Mouse (Mus musculus): ENCODE results near the gene Uchl1. TPM values are rescaled to one million over a fixed set of nuclear protein-coding genes. Genes with fewer than 3 reads are reported as not detected.

The Uchl1 gene
- polyA plus RNA-seq, 2 experiments, result 1.1 to 1.5 TPM

GRCm38 (mm10) chr5:66715498-66715931 is 39.6 kb downstream of the Uchl1 start:
- Histone ChIP-seq H3K4me3 (ENCODE audit: insufficient read depth in 1 of 2, low read depth in 2 of 2, low read length in 2 of 2) (no peak overlapping the region), H3K9me3 (ENCODE audit: control insufficient read depth, low read length) (no peaks in the 10 kb centered on the region), H3K36me3 (replicated peaks; ENCODE audit: control insufficient read depth, insufficient read depth, low read depth) (no peaks in the 10 kb centered on the region), H3K4me2 (ENCODE audit: low read depth) (no peak overlapping the region), H3K4me1 (replicated peaks; ENCODE audit: control insufficient read depth in 2 of 2, insufficient read depth in 2 of 2, low read length in 1 of 2) (no peaks in the 10 kb centered on the region), H3K9ac (replicated peaks) (no peak overlapping the region), H3K27me3 (ENCODE audit: control insufficient read depth, insufficient read depth, low read length) (no peaks in the 10 kb centered on the region), H3K27ac (no peak overlapping the region)
- TF ChIP-seq EP300 (IDR thresholded peaks at IDR 0.05; ENCODE audit: low read depth), result no peak
- TF ChIP-seq CTCF (IDR thresholded peaks at IDR 0.05; ENCODE audit: low read depth), result no peak
- ATAC-seq (ENCODE audit: insufficient read depth) (no peak), DNase-seq (ENCODE audit: low read depth in 3 of 3, low spot score in 3 of 3) (no peak)
- WGBS (ENCODE audit: insufficient replicate concordance), result 24% methylated on average over 4 of the region's 4 CpGs

DNA sequence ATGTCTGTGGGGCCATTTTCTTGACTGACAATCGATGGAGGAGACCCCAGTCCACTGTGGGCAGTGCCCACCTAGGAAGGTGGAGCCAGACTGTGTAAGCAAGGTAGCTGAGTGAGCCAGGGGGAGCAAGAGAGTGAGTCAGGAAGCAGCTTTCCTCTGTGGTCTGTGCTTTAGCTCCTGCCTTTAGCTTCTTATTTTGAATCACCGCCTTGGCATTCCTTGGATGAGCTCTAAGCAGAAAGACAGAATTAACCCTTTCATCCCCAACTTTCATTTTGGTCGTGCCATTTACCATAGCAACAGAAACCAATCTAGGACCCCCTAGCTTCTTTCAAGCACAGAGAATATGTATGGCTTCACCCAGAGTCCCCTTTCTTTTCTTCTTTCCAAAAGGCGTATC is 42.0 kb downstream of the Uchl1 start:
- TF ChIP-seq CTCF (IDR thresholded peaks at IDR 0.05; ENCODE audit: low read depth), result no peak
- TF ChIP-seq EP300 (IDR thresholded peaks at IDR 0.05; ENCODE audit: low read depth), result no peak
- no peak for ATAC-seq (ENCODE audit: insufficient read depth)
- 41% methylated on average over 4 of the region's 4 CpGs for WGBS (ENCODE audit: insufficient replicate concordance)
- no peaks in the 10 kb centered on the region for H3K27me3 ChIP-seq (ENCODE audit: control insufficient read depth, insufficient read depth, low read length)
- no peak overlapping the region for H3K4me2 ChIP-seq (ENCODE audit: low read depth)
- H3K9ac ChIP-seq (replicated peaks), result no peak overlapping the region
- no peaks in the 10 kb centered on the region for H3K36me3 ChIP-seq (replicated peaks; ENCODE audit: control insufficient read depth, insufficient read depth, low read depth)
- no peak overlapping the region for H3K27ac ChIP-seq
- no peaks in the 10 kb centered on the region for H3K4me1 ChIP-seq (replicated peaks; ENCODE audit: control insufficient read depth in 2 of 2, insufficient read depth in 2 of 2, low read length in 1 of 2)
- H3K4me3 ChIP-seq (ENCODE audit: insufficient read depth in 1 of 2, low read depth in 2 of 2, low read length in 2 of 2), result no peak overlapping the region
- no peaks in the 10 kb centered on the region for H3K9me3 ChIP-seq (ENCODE audit: control insufficient read depth, low read length)
- no peak for DNase-seq (ENCODE audit: low read depth in 3 of 3, low spot score in 3 of 3)

- H3K4me3 ChIP-seq (ENCODE audit: insufficient read depth in 1 of 2, low read depth in 2 of 2, low read length in 2 of 2), result no peak overlapping the region
- no peak overlapping the region for H3K4me2 ChIP-seq (ENCODE audit: low read depth)
- no peaks in the 10 kb centered on the region for H3K4me1 ChIP-seq (replicated peaks; ENCODE audit: control insufficient read depth in 2 of 2, insufficient read depth in 2 of 2, low read length in 1 of 2)
- DNase-seq (ENCODE audit: low read depth in 3 of 3, low spot score in 3 of 3) (no peak), ATAC-seq (ENCODE audit: insufficient read depth) (no peak)
- TF ChIP-seq CTCF (IDR thresholded peaks at IDR 0.05; ENCODE audit: low read depth) (no peak), EP300 (IDR thresholded peaks at IDR 0.05; ENCODE audit: low read depth) (no peak)
- no peaks in the 10 kb centered on the region for H3K36me3 ChIP-seq (replicated peaks; ENCODE audit: control insufficient read depth, insufficient read depth, low read depth)
- no peak overlapping the region for H3K27ac ChIP-seq
- 44% methylated on average over 3 of the region's 3 CpGs for WGBS (ENCODE audit: insufficient replicate concordance)
- H3K9ac ChIP-seq (replicated peaks), result no peak overlapping the region
- H3K27me3 ChIP-seq (ENCODE audit: control insufficient read depth, insufficient read depth, low read length), result no peaks in the 10 kb centered on the region
- H3K9me3 ChIP-seq (ENCODE audit: control insufficient read depth, low read length), result no peaks in the 10 kb centered on the region
Measured at GRCm38 (mm10) chr5:66718413-66718812, 42.5 kb downstream of the Uchl1 start.

DNA sequence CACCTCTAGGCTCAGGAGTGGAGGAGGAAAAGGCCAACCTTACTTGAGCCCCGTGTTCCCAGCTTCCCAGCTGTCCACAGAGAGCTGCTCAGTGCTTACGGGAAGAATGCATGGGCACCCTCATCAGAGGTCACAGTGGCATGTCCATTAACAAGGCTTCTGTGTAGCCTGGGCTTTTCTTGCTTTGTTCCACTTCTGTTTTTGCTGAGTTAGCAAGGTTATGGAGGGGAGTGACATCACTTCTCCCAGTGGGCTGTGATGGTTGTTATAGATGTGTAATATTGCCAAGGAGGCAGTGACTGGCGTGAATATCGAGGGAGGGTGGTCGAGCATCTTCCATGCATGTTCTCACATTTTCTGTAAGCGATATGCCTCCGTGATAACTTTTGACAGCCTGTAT is 43.0 kb downstream of the Uchl1 start:
- DNase-seq (ENCODE audit: low read depth in 3 of 3, low spot score in 3 of 3) (no peak), ATAC-seq (ENCODE audit: insufficient read depth) (no peak)
- 57% methylated on average over 7 of the region's 7 CpGs for WGBS (ENCODE audit: insufficient replicate concordance)
- TF ChIP-seq EP300 (IDR thresholded peaks at IDR 0.05; ENCODE audit: low read depth) (no peak), CTCF (IDR thresholded peaks at IDR 0.05; ENCODE audit: low read depth) (no peak)
- no peaks in the 10 kb centered on the region for H3K27me3 ChIP-seq (ENCODE audit: control insufficient read depth, insufficient read depth, low read length)
- no peak overlapping the region for H3K4me3 ChIP-seq (ENCODE audit: insufficient read depth in 1 of 2, low read depth in 2 of 2, low read length in 2 of 2)
- H3K4me2 ChIP-seq (ENCODE audit: low read depth), result no peak overlapping the region
- no peaks in the 10 kb centered on the region for H3K36me3 ChIP-seq (replicated peaks; ENCODE audit: control insufficient read depth, insufficient read depth, low read depth)
- no peak overlapping the region for H3K27ac ChIP-seq
- H3K9ac ChIP-seq (replicated peaks), result no peak overlapping the region
- no peaks in the 10 kb centered on the region for H3K4me1 ChIP-seq (replicated peaks; ENCODE audit: control insufficient read depth in 2 of 2, insufficient read depth in 2 of 2, low read length in 1 of 2)
- no peaks in the 10 kb centered on the region for H3K9me3 ChIP-seq (ENCODE audit: control insufficient read depth, low read length)

DNA sequence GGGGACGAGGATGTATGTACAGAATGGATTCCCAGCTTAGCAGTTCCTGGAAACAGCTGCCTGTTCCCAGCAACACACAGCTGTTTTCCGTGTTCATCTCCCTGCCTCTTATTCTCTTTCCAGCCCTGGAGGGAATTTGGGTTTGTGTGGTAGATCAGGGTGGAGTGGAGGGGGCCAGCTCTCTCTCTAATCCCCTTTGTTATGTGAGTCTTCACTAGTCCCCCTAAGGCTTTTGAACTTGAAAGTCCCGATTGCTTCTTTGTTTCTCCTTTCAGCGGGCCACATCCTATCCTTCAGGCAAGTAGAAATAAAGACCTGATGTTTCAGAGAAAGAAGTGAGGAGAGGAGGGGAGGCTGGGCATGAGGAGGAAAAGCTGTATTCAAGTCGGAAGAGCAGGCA is 45.0 kb downstream of the Uchl1 start:
- no peak overlapping the region for H3K4me3 ChIP-seq (ENCODE audit: insufficient read depth in 1 of 2, low read depth in 2 of 2, low read length in 2 of 2)
- no peaks in the 10 kb centered on the region for H3K36me3 ChIP-seq (replicated peaks; ENCODE audit: control insufficient read depth, insufficient read depth, low read depth)
- H3K9me3 ChIP-seq (ENCODE audit: control insufficient read depth, low read length), result no peaks in the 10 kb centered on the region
- no peak overlapping the region for H3K27ac ChIP-seq
- H3K4me2 ChIP-seq (ENCODE audit: low read depth), result no peak overlapping the region
- ATAC-seq (ENCODE audit: insufficient read depth), result no peak
- H3K9ac ChIP-seq (replicated peaks), result no peak overlapping the region
- no peaks in the 10 kb centered on the region for H3K27me3 ChIP-seq (ENCODE audit: control insufficient read depth, insufficient read depth, low read length)
- no peak for TF ChIP-seq CTCF (IDR thresholded peaks at IDR 0.05; ENCODE audit: low read depth)
- no peak for TF ChIP-seq EP300 (IDR thresholded peaks at IDR 0.05; ENCODE audit: low read depth)
- whole genome bisulfite sequencing (ENCODE audit: insufficient replicate concordance), result 37% methylated on average over 5 of the region's 5 CpGs
- no peaks in the 10 kb centered on the region for H3K4me1 ChIP-seq (replicated peaks; ENCODE audit: control insufficient read depth in 2 of 2, insufficient read depth in 2 of 2, low read length in 1 of 2)
- DNase-seq (ENCODE audit: low read depth in 3 of 3, low spot score in 3 of 3), result no peak
